Mouse (Mus musculus) hindbrain, embryonic 10.5 days (tissue): ENCODE results near the gene Cog3. TPM values are rescaled to one million over a fixed set of nuclear protein-coding genes. Genes with fewer than 3 reads are reported as not detected.

Source experiments
- DNase-seq: peaks from one replicate; pipeline ENCODE4 v3.0.0-alpha.2; 2017; ENCODE audit warnings: low spot score
- H3K27ac ChIP-seq: fragments of 300-500 bp; sonication (generic); 2 replicates; pipeline ENCODE4 v1.5.1; 2016; ENCODE audit warnings: mild to moderate bottlenecking, moderate library complexity
- H3K27me3 ChIP-seq: fragments of 300-500 bp; sonication (generic); 2 replicates; pipeline ENCODE4 v1.6.1; 2016; ENCODE audit warnings: mild to moderate bottlenecking; ENCODE audit not compliant: poor library complexity, insufficient read depth, severe bottlenecking
- H3K36me3 ChIP-seq: fragments of 300-500 bp; sonication (generic); 2 replicates; pipeline ENCODE4 v1.6.1; 2016; ENCODE audit warnings: mild to moderate bottlenecking, moderate library complexity
- H3K4me1 ChIP-seq: fragments of 300-500 bp; sonication (generic); replicated peaks from 2 replicates; pipeline ENCODE4 v1.6.1; 2016; ENCODE audit warnings: mild to moderate bottlenecking
- H3K4me3 ChIP-seq: fragments of 300-500 bp; sonication (generic); 2 replicates; pipeline ENCODE4 v1.5.1; 2016; ENCODE audit warnings: mild to moderate bottlenecking, moderate library complexity
- H3K9me3 ChIP-seq: fragments of 300-500 bp; sonication (generic); 2 replicates; pipeline ENCODE4 v1.6.1; 2016; ENCODE audit warnings: mild to moderate bottlenecking, moderate library complexity
- WGBS: fragments of 180-500 bp; shearing (Covaris S2); methylation state at CpG from one replicate; pipeline ENCODE4 v1.1.7; 2016; 5-methylcytosine and 5-hydroxymethylcytosine counted together
- polyA plus RNA-seq: library from polyadenylated mRNA; unstranded; fragments of >200 nt; fragmentation: Nextera tagmentation; extraction: Ambion mirVana; gene quantifications from 2 replicates; pipeline ENCODE4 v1.2.1, GENCODE M21; 2016

Cog3 gene
- polyA plus RNA-seq, 1 experiment from 2014 or later = 18.4 TPM

DNA sequence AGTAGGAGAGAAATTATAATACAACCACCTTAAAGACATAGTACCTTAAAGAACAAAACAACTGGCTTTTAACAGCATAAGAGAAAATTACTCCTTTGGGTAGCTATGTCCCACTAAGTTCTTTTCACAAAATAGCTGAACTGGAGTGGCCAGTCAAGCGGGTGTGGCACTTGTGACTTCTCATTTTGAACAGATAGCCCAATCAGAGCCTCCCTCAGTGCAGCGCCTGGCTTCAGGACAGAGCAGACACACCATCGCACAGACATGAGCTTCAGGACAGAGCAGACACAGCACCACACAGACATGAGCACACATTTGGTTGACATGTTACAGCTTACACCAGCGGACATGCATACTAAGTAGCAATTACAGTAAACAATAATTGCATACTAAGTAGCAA lies 3.3 kb downstream of the Cog3 start:
- WGBS = 93% methylated on average over 4 of the region's 4 CpGs
- no peak overlapping the region for H3K4me3 ChIP-seq
- H3K27ac ChIP-seq = no peak overlapping the region
- no peaks in the 10 kb centered on the region for H3K27me3 ChIP-seq
- H3K9me3 ChIP-seq = no peaks in the 10 kb centered on the region
- DNase-seq = no peak
- peaks cover 28% of the 10 kb centered on the region for H3K4me1 ChIP-seq
- peaks cover 19% of the 10 kb centered on the region for H3K36me3 ChIP-seq

DNA sequence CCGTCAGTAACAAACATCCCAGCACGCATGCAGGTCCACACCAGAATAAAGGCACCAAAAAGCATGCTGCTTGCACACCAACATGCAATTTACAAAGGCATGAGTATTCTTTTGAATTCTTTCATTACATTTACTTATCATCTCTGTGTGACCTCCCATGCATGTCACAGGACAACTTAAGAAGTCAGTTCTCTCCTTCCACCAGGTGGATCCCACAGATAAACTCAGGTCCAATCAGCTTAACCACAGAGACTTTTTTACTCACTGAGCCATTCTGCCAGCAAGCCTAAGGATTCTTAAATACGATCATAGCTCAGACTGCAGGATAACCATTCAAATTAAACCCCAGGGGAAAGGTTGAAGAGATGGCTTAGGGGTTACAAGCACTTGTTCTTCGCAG lies 5.2 kb downstream of the Cog3 start:
- WGBS = 96% methylated on average over 4 of the region's 4 CpGs
- Histone ChIP-seq H3K36me3 (peaks cover 38% of the 10 kb centered on the region), H3K27ac (no peak overlapping the region), H3K9me3 (no peaks in the 10 kb centered on the region), H3K27me3 (no peaks in the 10 kb centered on the region), H3K4me1 (peaks cover 28% of the 10 kb centered on the region), H3K4me3 (no peak overlapping the region)
- DNase-seq = no peak

GRCm38 (mm10) chr14:75747960-75748359 lies 6.4 kb downstream of the Cog3 start:
- Histone ChIP-seq H3K4me3 (no peak overlapping the region), H3K9me3 (no peaks in the 10 kb centered on the region), H3K27ac (no peak overlapping the region), H3K36me3 (peaks cover 42% of the 10 kb centered on the region), H3K4me1 (peaks cover 17% of the 10 kb centered on the region), H3K27me3 (no peaks in the 10 kb centered on the region)
- no peak for DNase-seq
- WGBS = 94% methylated on average over 2 of the region's 2 CpGs

- H3K9me3 ChIP-seq = no peaks in the 10 kb centered on the region
- no peaks in the 10 kb centered on the region for H3K27me3 ChIP-seq
- no peak for DNase-seq
- H3K4me1 ChIP-seq = no peaks in the 10 kb centered on the region
- no peak overlapping the region for H3K27ac ChIP-seq
- H3K4me3 ChIP-seq = no peak overlapping the region
- 88% methylated on average over 3 of the region's 3 CpGs for WGBS
- peaks cover 69% of the 10 kb centered on the region for H3K36me3 ChIP-seq
These were observed 12.4 kb downstream of the Cog3 start for GRCm38 (mm10) chr14:75741904-75742303.

- DNase-seq = no peak
- Histone ChIP-seq H3K9me3 (no peaks in the 10 kb centered on the region), H3K4me1 (no peaks in the 10 kb centered on the region), H3K36me3 (peaks cover 93% of the 10 kb centered on the region), H3K27me3 (no peaks in the 10 kb centered on the region), H3K27ac (no peak overlapping the region), H3K4me3 (no peak overlapping the region)
- WGBS = 95% methylated on average over 3 of the region's 3 CpGs
These were observed 18.7 kb downstream of the Cog3 start for GRCm38 (mm10) chr14:75735597-75735996.

DNA sequence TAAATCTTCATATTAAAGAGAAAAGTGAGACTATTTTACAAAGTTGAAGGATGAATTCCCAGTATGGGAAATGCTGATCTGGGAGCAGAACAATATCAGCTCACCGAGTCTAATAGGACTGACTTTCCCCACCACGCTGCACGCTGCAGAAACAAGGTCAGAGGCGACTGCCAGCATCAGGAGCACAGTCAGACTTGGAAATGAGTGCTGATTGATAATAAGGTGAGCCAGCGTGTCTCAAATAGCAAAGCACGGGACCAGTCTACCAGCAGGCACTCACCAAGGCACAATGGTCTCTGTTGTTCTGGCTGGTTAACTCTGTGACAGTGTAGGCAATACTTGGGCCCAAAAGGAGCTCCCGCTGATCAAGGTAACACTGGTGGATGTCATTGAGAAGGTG lies 21.7 kb downstream of the Cog3 start:
- Histone ChIP-seq H3K27ac (no peak overlapping the region), H3K4me3 (no peak overlapping the region), H3K9me3 (no peaks in the 10 kb centered on the region), H3K36me3 (peaks cover 98% of the 10 kb centered on the region), H3K27me3 (no peaks in the 10 kb centered on the region), H3K4me1 (no peaks in the 10 kb centered on the region)
- 89% methylated on average over 7 of the region's 7 CpGs for WGBS
- DNase-seq = no peak

DNA sequence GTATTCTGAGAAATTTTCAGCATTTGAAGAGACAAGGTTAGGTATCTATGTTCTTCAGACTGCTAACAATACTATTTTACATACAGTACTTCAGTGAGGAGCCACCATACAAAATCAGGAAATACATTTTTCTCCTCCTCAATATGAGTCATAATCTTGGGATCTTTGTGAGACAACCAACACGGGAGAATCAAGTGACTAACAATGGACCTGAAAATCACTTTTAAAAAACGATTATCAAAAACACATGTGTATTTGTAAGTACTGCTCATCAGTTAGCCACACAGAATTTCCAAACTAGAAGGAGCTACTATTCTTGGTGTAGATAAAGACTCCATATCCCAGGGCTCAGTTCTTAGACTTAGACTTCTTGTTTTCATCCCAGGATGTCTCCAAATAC lies 23.0 kb downstream of the Cog3 start:
- Histone ChIP-seq H3K4me3 (no peak overlapping the region), H3K4me1 (no peaks in the 10 kb centered on the region), H3K36me3 (peaks cover 98% of the 10 kb centered on the region)

GRCm38 (mm10) chr14:75728111-75728510 lies 26.2 kb downstream of the Cog3 start:
- WGBS = 93% methylated on average over 5 of the region's 5 CpGs
- H3K36me3 ChIP-seq = peaks cover 95% of the 10 kb centered on the region

More for the DNA sequence above, 23.0 kb downstream of the Cog3 start:
- H3K27me3 ChIP-seq = no peaks in the 10 kb centered on the region
- DNase-seq = no peak
- no peaks in the 10 kb centered on the region for H3K9me3 ChIP-seq
- WGBS = 83% methylated on average over 2 of the region's 2 CpGs
- no peak overlapping the region for H3K27ac ChIP-seq

DNA sequence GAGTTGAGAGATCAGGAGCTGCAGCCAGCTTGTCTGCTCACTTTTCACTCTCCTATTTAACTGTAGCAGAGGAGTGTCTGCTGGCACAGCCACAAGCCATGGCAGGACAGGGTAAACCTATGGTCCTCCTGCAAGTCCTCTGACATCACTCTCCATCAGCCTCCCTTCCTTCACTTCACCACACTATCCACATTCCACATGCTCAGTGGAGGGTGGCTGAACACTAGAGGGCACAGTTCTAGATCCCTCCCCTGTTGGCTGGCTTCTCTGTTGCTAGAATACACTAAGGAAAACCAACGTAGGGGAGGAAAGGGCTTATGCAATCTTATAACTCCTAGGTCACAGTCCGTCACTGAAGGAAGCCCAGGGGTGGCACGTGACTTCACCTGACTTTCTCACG lies 27.3 kb downstream of the Cog3 start:
- Histone ChIP-seq H3K4me1 (no peaks in the 10 kb centered on the region), H3K36me3 (peaks cover 91% of the 10 kb centered on the region), H3K9me3 (no peaks in the 10 kb centered on the region), H3K27ac (no peak overlapping the region), H3K4me3 (no peak overlapping the region), H3K27me3 (no peaks in the 10 kb centered on the region)
- WGBS = 76% methylated on average over 4 of the region's 4 CpGs
- DNase-seq = no peak

More at GRCm38 (mm10) chr14:75728111-75728510, 26.2 kb downstream of the Cog3 start:
- Histone ChIP-seq H3K4me3 (no peak overlapping the region), H3K4me1 (no peaks in the 10 kb centered on the region), H3K27ac (no peak overlapping the region), H3K9me3 (no peaks in the 10 kb centered on the region), H3K27me3 (no peaks in the 10 kb centered on the region)
- no peak for DNase-seq

DNA sequence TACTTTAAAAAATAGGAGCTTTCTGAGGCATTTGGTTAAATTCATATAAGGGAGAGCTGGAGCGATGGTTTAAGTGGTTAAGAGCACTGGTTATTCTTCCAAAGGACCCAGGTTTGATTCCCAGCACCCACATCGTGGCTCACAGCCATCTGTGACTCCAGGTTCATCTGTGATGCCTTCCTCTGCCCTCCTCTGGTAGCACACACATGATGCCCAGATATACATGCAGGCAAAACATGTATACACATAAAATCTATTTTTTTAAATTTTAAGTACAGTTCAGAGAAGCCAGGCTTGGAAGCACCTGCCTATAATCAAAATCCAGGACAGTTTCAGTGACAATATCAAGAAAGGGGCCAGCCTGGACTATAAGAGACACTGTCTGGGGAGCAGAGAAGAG lies 31.5 kb downstream of the Cog3 start:
- Histone ChIP-seq H3K9me3 (no peaks in the 10 kb centered on the region), H3K4me1 (no peaks in the 10 kb centered on the region), H3K27ac (no peak overlapping the region), H3K4me3 (no peak overlapping the region), H3K27me3 (no peaks in the 10 kb centered on the region), H3K36me3 (peaks cover 90% of the 10 kb centered on the region)
- DNase-seq = no peak
- WGBS = 94% methylated on average over 2 of the region's 2 CpGs

DNA sequence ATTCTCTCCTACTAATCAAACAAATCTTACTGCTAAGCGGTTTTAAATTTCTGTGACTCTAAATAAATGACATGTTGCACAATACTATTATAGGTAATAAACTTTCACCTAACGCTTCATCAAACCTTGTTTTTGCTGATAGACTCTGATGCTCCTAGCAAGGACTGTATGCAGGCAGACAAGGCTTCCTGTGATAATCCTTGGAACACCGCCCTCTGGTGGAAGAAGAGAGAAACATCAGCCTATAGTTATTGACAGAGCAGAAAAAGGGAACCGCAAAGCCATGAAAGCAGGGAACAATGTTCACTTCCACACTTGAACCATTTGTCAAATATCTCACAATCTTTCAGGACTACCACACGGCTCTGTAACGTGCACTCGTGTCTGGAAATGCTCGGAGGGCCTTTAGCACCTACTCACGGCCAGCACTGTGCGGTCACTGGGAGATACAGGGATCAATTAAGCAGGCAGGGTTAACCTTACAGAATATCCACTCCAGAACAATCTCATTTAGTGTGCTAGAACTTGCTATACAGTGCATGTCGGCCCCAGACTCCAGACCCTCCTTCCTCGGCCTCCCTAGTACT lies 32.2 kb downstream of the Cog3 start:
- Histone ChIP-seq H3K4me1 (no peaks in the 10 kb centered on the region), H3K27me3 (no peaks in the 10 kb centered on the region), H3K9me3 (no peaks in the 10 kb centered on the region), H3K4me3 (no peak overlapping the region), H3K36me3 (peaks cover 90% of the 10 kb centered on the region), H3K27ac (no peak overlapping the region)
- peak; percentile 33 for DNase-seq
- WGBS = 64% methylated on average over 12 of the region's 12 CpGs

DNA sequence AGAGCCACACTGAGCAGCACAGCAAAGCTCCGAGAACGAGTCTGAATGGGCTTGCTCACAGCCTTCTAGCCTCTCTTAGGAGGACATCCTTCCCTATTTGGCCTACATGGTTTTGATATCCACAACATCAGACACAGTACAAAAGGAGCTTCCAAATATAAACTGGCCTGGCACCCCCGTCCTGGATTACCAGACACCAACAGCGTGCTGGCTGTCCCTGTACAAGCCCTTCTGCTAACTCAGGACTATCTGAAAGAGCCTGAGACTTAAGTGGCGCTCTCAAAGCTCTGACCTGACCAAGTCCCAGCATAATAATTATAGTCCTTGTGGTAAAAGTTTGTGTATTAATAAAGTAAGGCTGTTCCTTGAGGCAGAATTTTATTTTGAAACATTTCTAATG lies 34.2 kb downstream of the Cog3 start:
- 92% methylated on average over 5 of the region's 5 CpGs for WGBS
- H3K4me3 ChIP-seq = no peak overlapping the region
- no peaks in the 10 kb centered on the region for H3K27me3 ChIP-seq
- peaks cover 91% of the 10 kb centered on the region for H3K36me3 ChIP-seq
- H3K27ac ChIP-seq = no peak overlapping the region
- H3K9me3 ChIP-seq = no peaks in the 10 kb centered on the region
- no peak for DNase-seq
- H3K4me1 ChIP-seq = no peaks in the 10 kb centered on the region

- Histone ChIP-seq H3K27me3 (no peaks in the 10 kb centered on the region), H3K9me3 (no peaks in the 10 kb centered on the region), H3K4me3 (no peak overlapping the region), H3K4me1 (no peaks in the 10 kb centered on the region), H3K36me3 (peaks cover 96% of the 10 kb centered on the region), H3K27ac (no peak overlapping the region)
- no peak for DNase-seq
- 95% methylated on average over 4 of the region's 4 CpGs for WGBS
These were observed 37.9 kb downstream of the Cog3 start for GRCm38 (mm10) chr14:75716410-75716809.

- 89% methylated on average over 4 of the region's 4 CpGs for WGBS
These were observed 40.7 kb downstream of the Cog3 start for GRCm38 (mm10) chr14:75713661-75714060.

More at GRCm38 (mm10) chr14:75713661-75714060, 40.7 kb downstream of the Cog3 start:
- Histone ChIP-seq H3K4me1 (no peaks in the 10 kb centered on the region), H3K27ac (no peak overlapping the region), H3K4me3 (no peak overlapping the region), H3K36me3 (peaks cover 92% of the 10 kb centered on the region), H3K9me3 (no peaks in the 10 kb centered on the region), H3K27me3 (no peaks in the 10 kb centered on the region)
- DNase-seq = no peak
